Mouse (Mus musculus): ENCODE data around the gene Fbxo39. TPM values are rescaled to one million over a fixed set of nuclear protein-coding genes. Genes with fewer than 3 reads are reported as not detected.

Fbxo39 gene
- polyA plus RNA-seq (2016; fragmentation: Nextera tagmentation; extraction: Ambion mirVana), result not detected in 2 replicates

GRCm38 (mm10) chr11:72314151-72314895, at the start of gene Fbxo39:
Gene Fbxo39, plus strand, starts transcription at chr11:72314444.
- Histone ChIP-seq H3K4me2 (peak within 1 kb of the TSS; percentile 48), H3K9me3 (no peaks in the 10 kb centered on the region), H3K27ac (no peak within 1 kb of the TSS), H3K9ac (peak within 1 kb of the TSS; percentile 33; the same call in 1 of the 2 replicates), H3K4me1 (peaks cover 3% of the 10 kb centered on the region; the same call in 1 of the 2 replicates), H3K27me3 (peaks cover 31% of the 10 kb centered on the region), H3K36me3 (replicated peaks) (no peaks in the 10 kb centered on the region), H3K4me3 (replicated peaks) (peak within 1 kb of the TSS; percentile 29)
- WGBS, result 10% methylated on average over 42 of the region's 42 CpGs
- no peak for ATAC-seq (ENCODE audit: low FRiP score)

- Histone ChIP-seq H3K27ac (no peak overlapping the region), H3K9me3 (no peaks in the 10 kb centered on the region), H3K4me3 (replicated peaks) (peak overlapping the region; percentile 42; the same call in 1 of the 2 replicates), H3K27me3 (peaks cover 58% of the 10 kb centered on the region), H3K9ac (no peak overlapping the region; the same call in 1 of the 2 replicates), H3K36me3 (replicated peaks) (no peaks in the 10 kb centered on the region), H3K4me2 (peak overlapping the region; percentile 78), H3K4me1 (peaks cover 21% of the 10 kb centered on the region)
- no peak for ATAC-seq (ENCODE audit: low FRiP score)
- WGBS, result 6% methylated on average over 11 of the region's 11 CpGs
Measured at GRCm38 (mm10) chr11:72265483-72265882, 48.8 kb upstream of the Fbxo39 start.

GRCm38 (mm10) chr11:72266207-72266959, 47.9 kb upstream of the Fbxo39 start:
- H3K4me1 ChIP-seq, result peaks cover 21% of the 10 kb centered on the region
- peaks cover 64% of the 10 kb centered on the region for H3K27me3 ChIP-seq
- peak overlapping the region; percentile 78 for H3K4me2 ChIP-seq
- H3K9ac ChIP-seq, result peak overlapping the region; percentile 30
- no peaks in the 10 kb centered on the region for H3K36me3 ChIP-seq (replicated peaks)
- H3K27ac ChIP-seq, result no peak overlapping the region
- H3K9me3 ChIP-seq, result no peaks in the 10 kb centered on the region
- ATAC-seq (ENCODE audit: low FRiP score), result peak; percentile 89
- peak overlapping the region; percentile 42 for H3K4me3 ChIP-seq (replicated peaks)
- WGBS, result 1% methylated on average over 46 of the region's 46 CpGs

GRCm38 (mm10) chr11:72266960-72267560, 47.2 kb upstream of the Fbxo39 start, which contains the start of gene Slc13a5:
Gene Slc13a5, minus strand, starts transcription at chr11:72267222.
- peaks cover 21% of the 10 kb centered on the region for H3K4me1 ChIP-seq
- H3K9ac ChIP-seq, result peak within 1 kb of the TSS; percentile 30
- H3K4me3 ChIP-seq (replicated peaks), result peak within 1 kb of the TSS; percentile 42
- H3K4me2 ChIP-seq, result peak within 1 kb of the TSS; percentile 78
- ATAC-seq (ENCODE audit: low FRiP score), result peak; percentile 33; the same call in 1 of the 2 replicates
- no peaks in the 10 kb centered on the region for H3K9me3 ChIP-seq
- H3K36me3 ChIP-seq (replicated peaks), result no peaks in the 10 kb centered on the region
- H3K27ac ChIP-seq, result no peak within 1 kb of the TSS
- WGBS, result 2% methylated on average over 36 of the region's 36 CpGs
- peaks cover 64% of the 10 kb centered on the region for H3K27me3 ChIP-seq

GRCm38 (mm10) chr11:72271761-72272160, 42.5 kb upstream of the Fbxo39 start:
- H3K4me2 ChIP-seq, result no peak overlapping the region
- peaks cover 28% of the 10 kb centered on the region for H3K27me3 ChIP-seq
- ATAC-seq (ENCODE audit: low FRiP score), result no peak
- no peak overlapping the region for H3K4me3 ChIP-seq (replicated peaks)
- H3K36me3 ChIP-seq (replicated peaks), result no peaks in the 10 kb centered on the region
- peaks cover 9% of the 10 kb centered on the region for H3K4me1 ChIP-seq
- no peak overlapping the region for H3K27ac ChIP-seq
- no peaks in the 10 kb centered on the region for H3K9me3 ChIP-seq
- no peak overlapping the region for H3K9ac ChIP-seq
- 79% methylated on average over 1 of the region's 1 CpGs for WGBS

- Histone ChIP-seq H3K27me3 (peaks cover 13% of the 10 kb centered on the region), H3K4me2 (no peak overlapping the region), H3K9ac (no peak overlapping the region), H3K4me1 (no peaks in the 10 kb centered on the region), H3K27ac (no peak overlapping the region), H3K9me3 (no peaks in the 10 kb centered on the region), H3K4me3 (replicated peaks) (no peak overlapping the region), H3K36me3 (replicated peaks) (no peaks in the 10 kb centered on the region)
- no peak for ATAC-seq (ENCODE audit: low FRiP score)
- 84% methylated on average over 3 of the region's 3 CpGs for WGBS
Measured at GRCm38 (mm10) chr11:72273341-72273740, 40.9 kb upstream of the Fbxo39 start.

- Histone ChIP-seq H3K4me3 (replicated peaks) (no peak overlapping the region), H3K9me3 (no peaks in the 10 kb centered on the region), H3K4me1 (no peaks in the 10 kb centered on the region), H3K27ac (no peak overlapping the region), H3K36me3 (replicated peaks) (no peaks in the 10 kb centered on the region), H3K4me2 (no peak overlapping the region), H3K9ac (no peak overlapping the region), H3K27me3 (no peaks in the 10 kb centered on the region)
- no peak for ATAC-seq (ENCODE audit: low FRiP score)
- WGBS, result 77% methylated on average over 5 of the region's 5 CpGs
Measured at GRCm38 (mm10) chr11:72281143-72281851, 32.9 kb upstream of the Fbxo39 start.

GRCm38 (mm10) chr11:72281852-72282400, 32.3 kb upstream of the Fbxo39 start:
- Histone ChIP-seq H3K27ac (no peak overlapping the region), H3K4me3 (replicated peaks) (no peak overlapping the region), H3K4me1 (no peaks in the 10 kb centered on the region), H3K36me3 (replicated peaks) (no peaks in the 10 kb centered on the region), H3K9me3 (no peaks in the 10 kb centered on the region), H3K4me2 (no peak overlapping the region), H3K9ac (no peak overlapping the region), H3K27me3 (no peaks in the 10 kb centered on the region)
- 41% methylated on average over 5 of the region's 5 CpGs for WGBS
- no peak for ATAC-seq (ENCODE audit: low FRiP score)

- no peaks in the 10 kb centered on the region for H3K36me3 ChIP-seq (replicated peaks)
- no peaks in the 10 kb centered on the region for H3K27me3 ChIP-seq
- no peaks in the 10 kb centered on the region for H3K4me1 ChIP-seq
- no peak overlapping the region for H3K27ac ChIP-seq
- H3K4me3 ChIP-seq (replicated peaks), result no peak overlapping the region
- no peak overlapping the region for H3K4me2 ChIP-seq
- 88% methylated on average over 15 of the region's 16 CpGs for WGBS
- no peaks in the 10 kb centered on the region for H3K9me3 ChIP-seq
- H3K9ac ChIP-seq, result no peak overlapping the region
- ATAC-seq (ENCODE audit: low FRiP score), result no peak
Measured at GRCm38 (mm10) chr11:72283486-72284224, 30.6 kb upstream of the Fbxo39 start.

GRCm38 (mm10) chr11:72284532-72285182, 29.6 kb upstream of the Fbxo39 start:
- Histone ChIP-seq H3K4me2 (no peak overlapping the region), H3K27ac (no peak overlapping the region), H3K4me3 (replicated peaks) (no peak overlapping the region), H3K27me3 (no peaks in the 10 kb centered on the region), H3K9me3 (no peaks in the 10 kb centered on the region), H3K9ac (no peak overlapping the region), H3K4me1 (no peaks in the 10 kb centered on the region), H3K36me3 (replicated peaks) (no peaks in the 10 kb centered on the region)
- ATAC-seq (ENCODE audit: low FRiP score), result no peak
- 89% methylated on average over 14 of the region's 14 CpGs for WGBS
